In the genomic region with DNA sequence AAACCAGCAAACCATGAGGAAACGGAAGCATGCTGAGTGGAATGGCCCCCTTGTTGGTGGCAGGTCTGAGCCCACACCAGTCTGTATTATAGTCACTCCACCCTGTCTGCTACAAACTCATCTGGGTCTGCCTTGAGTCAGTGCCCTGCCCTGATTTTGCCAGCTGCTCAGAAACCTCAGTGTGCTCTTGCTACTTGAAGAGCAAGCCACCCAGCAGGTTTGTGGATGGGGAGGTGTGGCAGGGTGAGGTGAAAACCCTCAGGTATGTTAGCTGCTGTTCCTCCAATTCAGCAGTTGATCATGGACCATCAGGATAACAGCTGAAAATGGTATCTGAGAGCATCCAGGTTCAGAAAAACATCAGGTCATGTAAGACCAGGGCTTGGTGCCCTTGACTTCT, we compare ENCODE assay signal across 17 mouse cellular contexts. TPM values are rescaled to one million over a fixed set of nuclear protein-coding genes. Genes with fewer than 3 reads are reported as not detected.
"Had no signal": no experiment of that assay in that cellular context is flagged by ENCODE, and none has a peak within 500 bp of the region (broad histone marks: within the 10 kb centered on the region; RNA-seq: fewer than 3 reads in every experiment).

No protein-coding gene starts in this region.

- H3K4me3 ChIP-seq: limb, embryonic 13.5 days; liver, embryonic 15.5 days; midbrain, embryonic 13.5 days; neural tube, embryonic 15.5 days had no signal

- H3K27ac ChIP-seq: limb, embryonic 13.5 days; liver, embryonic 15.5 days; midbrain, embryonic 13.5 days; neural tube, embryonic 15.5 days had no signal

- ATAC-seq: intestine, postnatal 0 days; midbrain, embryonic 13.5 days had no signal

- DNase-seq: kidney, adult 8-10 months; kidney, postnatal 25 days; layer of hippocampus, postnatal 36 days; lung, adult 2 months; lung, postnatal 36 days; right cerebral cortex, adult 18-20 months; right cerebral cortex, postnatal 25 days; thymus, adult 2 months; thymus, postnatal 25 days had no signal

- H3K9me3 ChIP-seq: limb, embryonic 13.5 days; liver, embryonic 15.5 days; midbrain, embryonic 13.5 days; neural tube, embryonic 15.5 days had no signal

- H3K9ac ChIP-seq: limb, embryonic 13.5 days; liver, embryonic 15.5 days; midbrain, embryonic 13.5 days; neural tube, embryonic 15.5 days had no signal

- H3K4me2 ChIP-seq: limb, embryonic 13.5 days; liver, embryonic 11.5 days; liver, embryonic 15.5 days; midbrain, embryonic 13.5 days; neural tube, embryonic 15.5 days had no signal

- H3K27me3 ChIP-seq: limb, embryonic 13.5 days; liver, embryonic 15.5 days; midbrain, embryonic 13.5 days; neural tube, embryonic 15.5 days had no signal

RNA-seq across cellular contexts. Expression of a gene that starts 54.7 kb away (rescaled TPM):
- total RNA-seq: layer of hippocampus, postnatal 36 days; left cerebral cortex, postnatal 36 days; midbrain, postnatal 0 days had no signal
